Mouse (Mus musculus): Measurements from ENCODE around the gene Tsen54. TPM values are rescaled to one million over a fixed set of nuclear protein-coding genes. Genes with fewer than 3 reads are reported as not detected.

The Tsen54 gene
- polyA plus RNA-seq, 1 experiment from 2014 or later = 20.5 TPM

DNA sequence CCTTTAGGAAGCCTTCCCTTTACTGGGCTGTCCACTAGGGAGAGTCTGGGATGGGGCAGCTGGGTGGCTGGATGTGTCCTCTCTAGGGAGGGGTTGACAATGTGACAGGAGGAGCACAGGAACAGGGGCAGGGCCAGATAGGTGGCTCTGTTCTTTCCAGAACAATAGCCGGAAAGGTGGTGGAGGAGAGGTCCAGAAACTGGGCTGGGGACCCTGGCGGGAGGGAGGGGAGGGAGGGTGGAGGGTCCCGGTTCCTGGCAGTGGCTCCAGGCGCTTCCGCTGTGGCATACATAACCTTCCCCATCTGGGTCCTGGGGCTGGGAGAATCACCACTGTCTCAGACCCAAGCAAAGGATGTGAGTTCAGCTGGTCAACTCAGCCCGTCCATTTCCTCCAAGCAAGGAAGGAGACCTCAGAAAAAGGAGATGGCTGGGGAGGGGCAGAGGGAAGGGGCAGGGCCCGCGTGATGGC lies 5.2 kb upstream of the Tsen54 start:
- Histone ChIP-seq H3K27me3 (ENCODE audit: control insufficient read depth, insufficient read depth, low read length) (no peaks in the 10 kb centered on the region), H3K4me3 (replicated peaks; ENCODE audit: low read depth, low read length) (no peak overlapping the region), H3K9ac (replicated peaks; ENCODE audit: low read length) (no peak overlapping the region), H3K36me3 (ENCODE audit: control insufficient read depth, insufficient read depth, low read length) (peaks cover 20% of the 10 kb centered on the region), H3K4me1 (ENCODE audit: control insufficient read depth, insufficient read depth, low read length) (peaks cover 36% of the 10 kb centered on the region), H3K9me3 (ENCODE audit: control insufficient read depth, low read length) (no peaks in the 10 kb centered on the region), H3K27ac (replicated peaks; ENCODE audit: low read depth, low read length) (peak overlapping the region; percentile 38; the same call in 1 of the 2 replicates), H3K4me2 (ENCODE audit: low read length) (peak overlapping the region; percentile 75)
- 72% methylated on average over 8 of the region's 8 CpGs for WGBS
- ATAC-seq (ENCODE audit: low FRiP score, low TSS enrichment) (no peak), DNase-seq (no peak)

GRCm38 (mm10) chr11:115810377-115810776 lies 4.1 kb upstream of the Tsen54 start:
- H3K9ac ChIP-seq (replicated peaks; ENCODE audit: low read length) = no peak overlapping the region
- no peak for DNase-seq
- H3K9me3 ChIP-seq (ENCODE audit: control insufficient read depth, low read length) = no peaks in the 10 kb centered on the region
- no peak for ATAC-seq (ENCODE audit: low FRiP score, low TSS enrichment)
- peaks cover 12% of the 10 kb centered on the region for H3K36me3 ChIP-seq (ENCODE audit: control insufficient read depth, insufficient read depth, low read length)
- peaks cover 40% of the 10 kb centered on the region for H3K4me1 ChIP-seq (ENCODE audit: control insufficient read depth, insufficient read depth, low read length)
- 87% methylated on average over 14 of the region's 14 CpGs for WGBS
- no peak overlapping the region for H3K27ac ChIP-seq (replicated peaks; ENCODE audit: low read depth, low read length)
- H3K27me3 ChIP-seq (ENCODE audit: control insufficient read depth, insufficient read depth, low read length) = no peaks in the 10 kb centered on the region
- peak overlapping the region; percentile 75 for H3K4me2 ChIP-seq (ENCODE audit: low read length)
- peak overlapping the region; percentile 8 for H3K4me3 ChIP-seq (replicated peaks; ENCODE audit: low read depth, low read length)

DNA sequence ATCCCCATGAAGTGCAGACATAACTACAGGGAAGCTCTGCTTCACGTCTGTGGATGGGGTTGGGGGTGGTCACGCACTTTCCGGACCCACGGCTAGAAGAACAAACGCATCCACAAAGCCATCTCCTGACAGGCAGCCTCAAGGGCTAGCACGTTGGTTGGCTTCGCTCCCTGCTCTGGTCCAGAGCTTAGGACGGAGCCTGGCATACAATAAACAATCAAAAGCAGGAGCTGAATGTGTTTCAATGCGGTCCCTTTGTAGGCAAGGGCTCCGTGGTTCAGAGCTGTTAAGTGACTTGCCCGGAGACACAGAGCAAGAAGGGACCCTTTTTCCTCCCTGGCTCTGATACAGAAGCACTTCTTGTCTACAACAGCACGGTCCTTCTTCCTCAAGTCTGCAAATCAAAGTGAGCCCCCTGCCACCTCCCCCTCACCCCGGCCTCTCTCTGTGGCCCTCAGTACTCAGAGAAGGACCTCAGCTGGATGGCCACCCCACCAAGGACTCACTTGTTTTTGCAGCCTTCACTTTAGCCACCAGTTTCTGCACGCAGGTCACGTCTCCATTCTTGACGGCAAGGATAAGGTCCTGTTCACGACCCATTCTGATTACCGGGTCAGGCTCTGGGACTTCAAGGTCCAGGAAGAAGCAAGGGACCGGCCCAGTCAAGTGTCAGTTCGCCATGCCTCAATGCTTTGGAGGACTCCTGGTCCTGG lies 3.0 kb upstream of the Tsen54 start:
- peaks cover 47% of the 10 kb centered on the region for H3K4me1 ChIP-seq (ENCODE audit: control insufficient read depth, insufficient read depth, low read length)
- peak overlapping the region; percentile 75 for H3K4me2 ChIP-seq (ENCODE audit: low read length)
- ATAC-seq (ENCODE audit: low FRiP score, low TSS enrichment) (no peak), DNase-seq (no peak)
- H3K27me3 ChIP-seq (ENCODE audit: control insufficient read depth, insufficient read depth, low read length) = no peaks in the 10 kb centered on the region
- H3K27ac ChIP-seq (replicated peaks; ENCODE audit: low read depth, low read length) = no peak overlapping the region
- peaks cover 7% of the 10 kb centered on the region for H3K36me3 ChIP-seq (ENCODE audit: control insufficient read depth, insufficient read depth, low read length)
- no peaks in the 10 kb centered on the region for H3K9me3 ChIP-seq (ENCODE audit: control insufficient read depth, low read length)
- H3K9ac ChIP-seq (replicated peaks; ENCODE audit: low read length) = no peak overlapping the region
- WGBS = 84% methylated on average over 20 of the region's 20 CpGs
- peak overlapping the region; percentile 94 for H3K4me3 ChIP-seq (replicated peaks; ENCODE audit: low read depth, low read length)

DNA sequence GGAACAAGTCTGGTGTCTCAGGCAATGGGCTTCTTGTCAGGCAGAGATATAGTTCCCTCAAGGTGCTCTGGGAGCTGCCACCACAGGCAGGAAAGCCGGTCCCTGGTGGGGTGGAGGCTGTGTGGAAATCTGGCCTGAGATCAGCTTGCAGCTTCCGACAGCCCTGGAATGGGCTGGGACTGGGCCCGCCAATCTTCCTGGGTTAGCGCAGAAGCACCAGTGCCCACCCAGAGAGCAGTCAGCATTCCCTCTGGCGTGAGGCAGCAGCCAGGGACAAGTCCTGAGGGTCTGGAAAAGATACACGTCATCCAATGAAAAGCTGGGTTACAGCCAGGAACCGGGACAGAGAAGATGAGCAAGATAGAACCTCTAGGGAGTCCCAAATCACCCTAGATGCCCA lies 2.4 kb upstream of the Tsen54 start:
- Histone ChIP-seq H3K9ac (replicated peaks; ENCODE audit: low read length) (0 out of 2 replicates have a peak overlapping the region, but pooled peaks have one; percentile 66), H3K27me3 (ENCODE audit: control insufficient read depth, insufficient read depth, low read length) (no peaks in the 10 kb centered on the region), H3K27ac (replicated peaks; ENCODE audit: low read depth, low read length) (no peak overlapping the region), H3K9me3 (ENCODE audit: control insufficient read depth, low read length) (no peaks in the 10 kb centered on the region), H3K4me2 (ENCODE audit: low read length) (peak overlapping the region; percentile 75), H3K36me3 (ENCODE audit: control insufficient read depth, insufficient read depth, low read length) (peaks cover 9% of the 10 kb centered on the region; the same call in 1 of the 2 replicates), H3K4me3 (replicated peaks; ENCODE audit: low read depth, low read length) (peak overlapping the region; percentile 94), H3K4me1 (ENCODE audit: control insufficient read depth, insufficient read depth, low read length) (peaks cover 47% of the 10 kb centered on the region)
- 34% methylated on average over 7 of the region's 7 CpGs for WGBS
- DNase-seq (no peak), ATAC-seq (ENCODE audit: low FRiP score, low TSS enrichment) (no peak)

GRCm38 (mm10) chr11:115812533-115813420 lies 1.7 kb upstream of the Tsen54 start:
- Histone ChIP-seq H3K9me3 (ENCODE audit: control insufficient read depth, low read length) (no peaks in the 10 kb centered on the region), H3K27me3 (ENCODE audit: control insufficient read depth, insufficient read depth, low read length) (no peaks in the 10 kb centered on the region), H3K9ac (replicated peaks; ENCODE audit: low read length) (peak overlapping the region; percentile 66), H3K4me2 (ENCODE audit: low read length) (peak overlapping the region; percentile 75), H3K4me1 (ENCODE audit: control insufficient read depth, insufficient read depth, low read length) (peaks cover 43% of the 10 kb centered on the region), H3K27ac (replicated peaks; ENCODE audit: low read depth, low read length) (peak overlapping the region; percentile 60), H3K4me3 (replicated peaks; ENCODE audit: low read depth, low read length) (peak overlapping the region; percentile 94), H3K36me3 (ENCODE audit: control insufficient read depth, insufficient read depth, low read length) (peaks cover 13% of the 10 kb centered on the region; the same call in 1 of the 2 replicates)
- ATAC-seq (ENCODE audit: low FRiP score, low TSS enrichment) = peak; percentile 3; the same call in 1 of the 2 replicates
- peak; percentile 58 for DNase-seq
- 4% methylated on average over 28 of the region's 28 CpGs for WGBS

GRCm38 (mm10) chr11:115813507-115814296 lies 822 bp upstream of the Tsen54 start, which contains the start of gene Caskin2:
TSS of gene Caskin2 (minus strand) at chr11:115813639.
- peak within 1 kb of the TSS; percentile 75 for H3K4me2 ChIP-seq (ENCODE audit: low read length)
- H3K4me1 ChIP-seq (ENCODE audit: control insufficient read depth, insufficient read depth, low read length) = peaks cover 34% of the 10 kb centered on the region
- peak within 1 kb of the TSS; percentile 94 for H3K4me3 ChIP-seq (replicated peaks; ENCODE audit: low read depth, low read length)
- H3K9me3 ChIP-seq (ENCODE audit: control insufficient read depth, low read length) = no peaks in the 10 kb centered on the region
- H3K36me3 ChIP-seq (ENCODE audit: control insufficient read depth, insufficient read depth, low read length) = peaks cover 19% of the 10 kb centered on the region
- H3K9ac ChIP-seq (replicated peaks; ENCODE audit: low read length) = peak within 1 kb of the TSS; percentile 91
- H3K27ac ChIP-seq (replicated peaks; ENCODE audit: low read depth, low read length) = peak within 1 kb of the TSS; percentile 60
- DNase-seq = peak; percentile 98
- ATAC-seq (ENCODE audit: low FRiP score, low TSS enrichment) = peak; percentile 92
- no peaks in the 10 kb centered on the region for H3K27me3 ChIP-seq (ENCODE audit: control insufficient read depth, insufficient read depth, low read length)
- under 1% methylated on average over 42 of the region's 44 CpGs for WGBS

DNA sequence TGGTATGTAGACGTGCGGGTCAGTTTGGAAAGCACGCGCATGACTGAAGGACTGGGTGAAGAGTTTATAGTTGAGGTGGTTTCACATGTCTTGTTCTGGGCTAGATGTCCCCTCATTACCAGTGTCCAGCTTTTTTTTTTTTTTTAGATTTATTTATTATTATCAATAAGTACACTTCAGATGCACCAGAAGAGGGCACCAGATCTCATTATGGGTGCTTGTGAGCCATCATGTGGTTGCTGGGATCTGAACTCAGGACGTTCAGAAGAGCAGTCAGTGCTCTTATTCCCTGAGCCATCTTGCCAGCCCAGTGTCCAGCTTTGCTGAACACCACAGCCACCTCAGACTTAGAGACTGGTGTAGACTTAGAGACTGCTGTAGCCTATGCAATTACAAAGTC lies 2.8 kb downstream of the Tsen54 start:
- H3K4me2 ChIP-seq (ENCODE audit: low read length) = no peak overlapping the region
- H3K36me3 ChIP-seq (ENCODE audit: control insufficient read depth, insufficient read depth, low read length) = peaks cover 44% of the 10 kb centered on the region
- no peaks in the 10 kb centered on the region for H3K9me3 ChIP-seq (ENCODE audit: control insufficient read depth, low read length)
- H3K27me3 ChIP-seq (ENCODE audit: control insufficient read depth, insufficient read depth, low read length) = no peaks in the 10 kb centered on the region
- H3K9ac ChIP-seq (replicated peaks; ENCODE audit: low read length) = no peak overlapping the region
- no peak overlapping the region for H3K4me3 ChIP-seq (replicated peaks; ENCODE audit: low read depth, low read length)
- 89% methylated on average over 5 of the region's 5 CpGs for WGBS
- peaks cover 21% of the 10 kb centered on the region for H3K4me1 ChIP-seq (ENCODE audit: control insufficient read depth, insufficient read depth, low read length)
- DNase-seq = no peak
- no peak overlapping the region for H3K27ac ChIP-seq (replicated peaks; ENCODE audit: low read depth, low read length)
- no peak for ATAC-seq (ENCODE audit: low FRiP score, low TSS enrichment)

Data from midbrain, embryonic 14.5 days (tissue).